Comparison of ENCODE assay signal across 10 mouse cellular contexts in the genomic region with DNA sequence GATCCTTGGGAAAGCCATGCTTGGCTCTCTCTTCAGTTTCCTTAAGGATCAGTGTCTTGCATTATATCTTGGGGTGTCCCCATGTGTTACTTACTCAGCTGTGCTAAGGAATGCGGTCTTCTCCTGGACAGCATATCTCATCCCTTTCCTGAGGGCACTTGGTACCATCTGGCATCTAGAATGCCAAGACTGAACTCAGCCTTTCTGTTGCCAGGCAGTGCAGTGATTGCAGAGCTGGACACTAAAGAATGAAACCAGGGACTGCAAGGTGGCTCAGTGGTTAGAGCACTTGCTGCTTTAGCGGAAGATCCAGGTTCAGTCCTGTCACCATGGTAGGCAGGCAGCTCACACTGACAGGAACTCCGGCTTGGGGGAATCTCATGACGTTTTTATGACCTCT.
"Had no signal": no experiment of that assay in that cellular context is flagged by ENCODE, and none has a peak within 500 bp of the region (broad histone marks: within the 10 kb centered on the region; RNA-seq: fewer than 3 reads in every experiment).

No protein-coding gene starts in this region.

- H3K27ac ChIP-seq: kidney, postnatal 0 days; limb, embryonic 12.5 days; liver, embryonic 13.5 days; lung, embryonic 15.5 days; macrophage; midbrain, embryonic 13.5 days; stomach, embryonic 15.5 days had no signal

- H3K4me3 ChIP-seq: limb, embryonic 12.5 days; liver, embryonic 13.5 days; lung, embryonic 15.5 days; megakaryocyte, embryonic 14.5 days; midbrain, embryonic 13.5 days; stomach, embryonic 15.5 days had no signal

- DNase-seq: liver; liver, embryonic 13.5 days; right cerebral cortex, postnatal 14 days had no signal
